ENCODE assay signal across 21 mouse cellular contexts in genomic region chr1:161426277-161427056, GRCm38 (mm10). TPM values are rescaled to one million over a fixed set of nuclear protein-coding genes. Genes with fewer than 3 reads are reported as not detected.
"Had no signal": no experiment of that assay in that cellular context is flagged by ENCODE, and none has a peak within 500 bp of the region (broad histone marks: within the 10 kb centered on the region; RNA-seq: fewer than 3 reads in every experiment).

No protein-coding gene starts in this region.

- H3K27me3 ChIP-seq: limb, embryonic 15.5 days; midbrain, embryonic 15.5 days; neural tube, embryonic 12.5 days; neural tube, embryonic 15.5 days; stomach, embryonic 15.5 days had no signal

- H3K9me3 ChIP-seq: limb, embryonic 15.5 days; midbrain, embryonic 15.5 days; neural tube, embryonic 12.5 days; neural tube, embryonic 15.5 days; stomach, embryonic 15.5 days had no signal

- H3K4me1 ChIP-seq: limb, embryonic 15.5 days; midbrain, embryonic 15.5 days; neural tube, embryonic 12.5 days; neural tube, embryonic 15.5 days; stomach, embryonic 15.5 days had no signal

- H3K36me3 ChIP-seq: limb, embryonic 15.5 days; midbrain, embryonic 15.5 days; neural tube, embryonic 12.5 days; neural tube, embryonic 15.5 days; stomach, embryonic 15.5 days had no signal

- DNase-seq: kidney, adult 2 months; kidney, postnatal 10 days; kidney, postnatal 4 days; left cerebral cortex, postnatal 4 days; liver, postnatal 0 days; lung, postnatal 36 days; right cerebral cortex, adult 18-20 months; right cerebral cortex, postnatal 14 days; right cerebral cortex, postnatal 4 days; thymus, postnatal 36 days had no signal

- H3K4me3 ChIP-seq: limb, embryonic 15.5 days; midbrain, embryonic 15.5 days; neural tube, embryonic 12.5 days; neural tube, embryonic 15.5 days; stomach, embryonic 15.5 days had no signal

- ATAC-seq: intestine, postnatal 0 days; liver, postnatal 0 days; midbrain, embryonic 15.5 days had no signal

- H3K4me2 ChIP-seq: limb, embryonic 15.5 days; liver, embryonic 11.5 days; midbrain, embryonic 11.5 days; midbrain, embryonic 15.5 days; neural tube, embryonic 12.5 days; neural tube, embryonic 15.5 days; stomach, embryonic 15.5 days had no signal

- H3K9ac ChIP-seq: limb, embryonic 15.5 days; liver, embryonic 14.5 days; liver, postnatal 0 days; midbrain, embryonic 15.5 days; neural tube, embryonic 12.5 days; neural tube, embryonic 15.5 days; stomach, embryonic 15.5 days had no signal

- H3K27ac ChIP-seq: liver, embryonic 14.5 days; midbrain, embryonic 15.5 days; neural tube, embryonic 12.5 days; neural tube, embryonic 15.5 days; stomach, embryonic 15.5 days had no signal

RNA-seq across cellular contexts. Expression of gene Tnfsf4, which starts 31.3 kb away (rescaled TPM):
- polyA plus RNA-seq: intestine, embryonic 14.5 days; intestine, postnatal 0 days; kidney, adult 2 months; liver, embryonic 11.5 days; liver, embryonic 14.5 days; liver, postnatal 0 days; midbrain, embryonic 15.5 days; neural tube, embryonic 15.5 days; urinary bladder, adult 2 months had no signal
